Mouse (Mus musculus) lung, adult 18-20 months (tissue): Measurements from ENCODE around the gene Tspan15.

Experiments used
- DNase-seq, 2 experiments: peaks; one replicate each; pipeline ENCODE4 v3.0.0; 2022; ENCODE audit warnings: mixed read lengths in 2 of 2

Gene Tspan15

GRCm38 (mm10) chr10:62225839-62226238 is 5.2 kb downstream of the Tspan15 start:
- no peak for DNase-seq

- peak in 1 of 2 experiments; percentile 18 for DNase-seq
These were observed 6.8 kb downstream of the Tspan15 start for GRCm38 (mm10) chr10:62224231-62224630.

GRCm38 (mm10) chr10:62222777-62223176 is 8.3 kb downstream of the Tspan15 start:
- peak; percentile 83 to 87 for DNase-seq

- DNase-seq: peak in 1 of 2 experiments; percentile 39
These were observed 9.4 kb downstream of the Tspan15 start for GRCm38 (mm10) chr10:62221647-62222046.

DNA sequence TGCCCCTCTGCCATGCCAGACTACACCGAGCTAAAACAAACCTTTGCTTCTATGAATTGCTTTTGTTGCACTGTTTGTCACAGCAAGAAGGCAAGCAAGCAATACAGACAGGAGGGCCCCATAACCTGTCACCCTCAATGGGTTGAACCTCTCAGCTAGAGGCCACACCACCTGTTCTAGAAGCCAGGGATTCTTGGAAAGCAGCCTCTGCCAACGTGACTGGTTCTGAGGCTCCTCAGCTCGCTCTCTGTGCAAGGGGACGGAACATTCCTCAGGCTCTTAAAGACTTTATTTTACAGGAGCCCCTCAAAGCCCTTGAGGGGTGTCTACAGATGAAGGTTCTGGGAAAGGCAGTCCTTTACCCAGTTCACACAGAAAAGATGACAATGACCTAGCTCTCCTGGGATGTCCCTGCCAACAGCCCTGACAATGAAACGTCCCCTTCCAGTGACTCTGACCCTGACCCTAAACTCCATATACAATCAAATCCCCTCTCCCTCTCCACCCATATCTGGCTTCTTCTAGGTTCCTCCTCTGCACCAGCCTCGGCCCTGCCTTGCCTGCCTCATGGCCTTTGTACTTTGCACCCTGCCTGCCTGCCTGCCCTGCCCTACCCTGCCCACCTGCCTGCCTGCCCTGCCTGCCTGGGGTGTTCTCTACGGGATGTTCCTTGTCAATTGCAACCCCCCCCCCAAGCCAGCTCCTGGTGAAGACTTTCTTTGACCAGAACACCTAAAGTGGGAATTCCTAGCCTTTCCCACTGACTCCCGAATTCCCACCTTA is 10.1 kb downstream of the Tspan15 start:
- DNase-seq: peak; percentile 50 to 58

- peak; percentile 39 to 66 for DNase-seq
These were observed 12.3 kb downstream of the Tspan15 start for GRCm38 (mm10) chr10:62218789-62219172.

DNA sequence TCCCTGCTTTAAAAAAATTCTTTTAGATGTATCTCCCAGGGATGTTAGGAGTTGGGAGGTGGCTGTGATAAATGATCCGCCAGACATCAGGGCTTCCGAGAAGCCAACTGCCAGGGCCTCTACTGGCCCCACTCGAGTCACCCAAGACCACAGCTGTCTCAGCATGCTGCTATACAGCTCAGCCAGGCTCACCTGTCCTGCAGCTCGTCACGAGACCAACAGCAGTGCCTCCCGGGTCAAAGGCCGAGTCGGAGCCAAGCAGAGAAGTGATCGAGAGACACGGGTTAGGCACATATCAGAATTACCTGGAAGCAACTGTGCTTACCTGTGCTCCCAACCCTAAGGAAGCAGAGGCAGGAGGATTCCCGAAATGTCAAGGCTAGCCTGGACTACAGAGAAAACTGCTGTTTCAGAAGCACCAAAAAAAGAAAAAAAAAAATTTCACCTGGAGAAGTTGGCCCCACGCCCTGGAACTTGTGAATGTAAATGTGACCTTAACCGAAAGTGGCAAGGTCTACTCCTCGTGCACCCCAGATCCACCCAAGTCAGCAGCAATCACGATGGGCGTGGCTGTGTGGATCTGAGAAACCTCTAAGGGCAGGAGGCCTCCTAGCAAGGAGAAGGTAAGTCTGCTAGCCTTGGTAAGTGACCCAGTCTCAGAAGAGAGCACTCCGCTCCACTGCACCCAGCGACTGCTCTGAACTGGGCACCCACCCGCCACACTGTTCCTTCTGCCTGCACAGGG is 12.8 kb downstream of the Tspan15 start:
- peak in 1 of 2 experiments; percentile 17 for DNase-seq

- peak; percentile 32 to 55 for DNase-seq
These were observed 13.9 kb downstream of the Tspan15 start for GRCm38 (mm10) chr10:62217196-62217595.

GRCm38 (mm10) chr10:62216595-62216994 is 14.5 kb downstream of the Tspan15 start:
- DNase-seq: peak in 1 of 2 experiments; percentile 21

DNA sequence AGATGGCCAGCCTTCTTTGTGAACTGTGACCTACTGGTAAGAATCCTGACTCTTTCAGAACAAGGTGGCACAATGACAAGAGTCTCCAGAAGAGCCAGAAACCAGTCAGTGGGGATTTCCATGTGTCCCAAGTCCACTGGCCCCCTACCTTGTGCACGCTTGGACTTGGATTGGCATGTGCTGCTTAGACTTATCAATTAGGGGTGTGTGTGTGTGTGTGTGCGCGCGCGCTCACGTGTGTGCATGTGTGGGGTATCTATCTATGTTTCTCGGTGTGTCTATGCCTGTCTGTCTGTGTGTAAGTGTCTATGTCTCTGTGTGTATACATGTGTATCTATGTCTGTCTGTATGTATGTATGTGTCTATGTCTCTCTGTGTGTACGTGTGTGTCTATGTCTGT is 15.4 kb downstream of the Tspan15 start:
- DNase-seq: no peak

DNA sequence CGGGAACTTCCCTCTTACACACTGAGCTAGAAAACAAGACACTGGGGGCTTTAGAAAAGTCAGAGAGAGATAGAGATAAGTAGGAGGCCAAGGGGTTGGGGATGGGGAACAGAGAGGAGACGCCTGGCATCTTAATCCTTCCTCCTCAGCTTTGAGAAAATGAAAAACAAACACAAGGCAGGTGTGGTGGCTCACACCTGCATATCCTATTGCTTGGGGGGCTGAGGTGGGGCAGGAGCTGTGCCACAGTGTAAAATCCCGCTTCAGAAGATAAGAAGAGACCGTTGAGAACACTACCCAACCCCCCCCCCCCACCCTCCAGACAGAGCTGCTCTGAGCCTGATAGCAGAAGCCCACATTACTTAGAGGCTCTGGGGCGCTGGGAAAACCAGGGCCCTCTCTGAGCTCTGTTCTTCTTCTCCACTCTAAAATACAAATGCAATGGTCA is 15.9 kb downstream of the Tspan15 start:
- no peak for DNase-seq

DNA sequence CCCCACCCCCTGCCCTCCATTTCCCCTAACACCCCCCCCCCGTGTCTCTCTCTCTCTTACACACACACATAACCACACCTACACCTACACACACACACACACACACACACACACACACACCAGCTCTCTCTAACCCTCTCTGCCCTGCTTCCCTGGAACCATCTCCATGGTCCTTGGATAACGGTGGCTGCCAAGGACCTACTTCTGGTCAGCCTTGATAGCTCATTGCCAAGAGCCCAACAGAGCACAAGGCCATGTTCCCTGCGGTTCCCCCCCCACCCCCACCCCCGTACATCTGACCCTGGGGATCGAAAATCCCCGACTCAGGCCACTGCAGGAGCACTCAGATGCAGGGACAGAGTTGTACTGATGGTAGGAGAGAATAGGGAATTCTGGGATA is 19.7 kb downstream of the Tspan15 start:
- DNase-seq: no peak

GRCm38 (mm10) chr10:62208241-62208896 is 22.7 kb downstream of the Tspan15 start:
- DNase-seq: peak; percentile 37 to 56

DNA sequence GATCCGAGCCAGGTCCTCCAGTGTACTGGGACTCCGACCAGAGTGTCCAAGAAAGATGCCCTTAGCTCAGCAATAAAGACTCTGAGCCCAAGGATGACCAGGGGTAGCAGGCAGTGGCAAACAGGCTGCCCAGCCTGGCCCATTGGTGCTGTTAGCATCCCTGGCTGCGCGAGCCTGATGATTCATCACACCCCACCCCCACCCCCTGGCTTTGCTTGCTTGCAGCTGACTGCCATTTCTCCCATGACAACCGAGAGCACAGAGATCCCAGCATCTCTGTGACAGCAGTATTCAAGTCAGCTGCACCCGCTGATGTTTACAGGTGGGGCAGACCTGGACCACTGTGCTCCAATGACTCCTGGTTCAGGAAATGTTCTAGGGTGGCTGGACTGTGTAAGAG is 28.5 kb downstream of the Tspan15 start:
- DNase-seq: no peak

- DNase-seq: no peak
These were observed 32.2 kb downstream of the Tspan15 start for GRCm38 (mm10) chr10:62198891-62199290.

DNA sequence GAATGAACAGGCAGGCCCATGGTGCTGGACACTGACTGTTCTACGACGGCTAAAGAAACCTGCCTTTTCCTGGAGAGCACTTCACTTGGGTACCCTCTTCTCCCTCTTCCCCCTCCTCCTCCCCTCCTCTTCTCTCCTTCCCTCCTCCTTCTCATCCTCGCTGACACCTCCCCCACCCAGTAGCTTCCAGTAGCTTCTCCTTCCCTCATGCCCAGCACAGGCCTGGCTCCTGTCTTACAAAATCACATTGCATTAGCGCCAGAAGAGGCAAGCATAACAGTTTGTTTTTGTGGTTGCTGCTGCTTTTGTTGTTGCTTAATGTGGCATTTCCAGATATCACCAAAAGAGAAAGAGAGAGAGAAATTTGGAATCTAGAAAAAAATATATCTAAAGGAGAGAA is 33.6 kb downstream of the Tspan15 start:
- DNase-seq: no peak

- DNase-seq: no peak
These were observed 35.7 kb downstream of the Tspan15 start for GRCm38 (mm10) chr10:62195376-62195775.

- no peak for DNase-seq
These were observed 36.1 kb downstream of the Tspan15 start for GRCm38 (mm10) chr10:62194946-62195345.

DNA sequence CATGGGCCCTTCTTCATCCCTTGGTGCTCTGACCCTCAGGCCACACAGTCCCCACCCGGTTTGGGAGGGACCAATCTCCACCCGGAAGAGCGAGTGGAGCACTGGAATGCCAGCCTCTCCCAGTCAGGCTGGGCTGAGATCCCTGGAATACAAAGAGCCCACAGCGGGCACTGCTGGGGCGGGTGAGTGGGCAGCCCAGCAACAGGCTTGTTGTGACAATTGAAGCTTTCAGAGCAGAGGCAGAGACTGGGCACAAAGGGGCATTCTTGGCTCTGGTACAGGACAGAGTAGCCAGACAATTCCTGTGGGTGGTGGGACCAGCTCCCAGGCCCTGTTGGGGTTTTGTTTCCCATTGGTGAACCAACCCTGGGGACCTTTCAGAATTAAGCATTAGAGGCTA is 36.6 kb downstream of the Tspan15 start:
- peak in 1 of 2 experiments; percentile 42 for DNase-seq

DNA sequence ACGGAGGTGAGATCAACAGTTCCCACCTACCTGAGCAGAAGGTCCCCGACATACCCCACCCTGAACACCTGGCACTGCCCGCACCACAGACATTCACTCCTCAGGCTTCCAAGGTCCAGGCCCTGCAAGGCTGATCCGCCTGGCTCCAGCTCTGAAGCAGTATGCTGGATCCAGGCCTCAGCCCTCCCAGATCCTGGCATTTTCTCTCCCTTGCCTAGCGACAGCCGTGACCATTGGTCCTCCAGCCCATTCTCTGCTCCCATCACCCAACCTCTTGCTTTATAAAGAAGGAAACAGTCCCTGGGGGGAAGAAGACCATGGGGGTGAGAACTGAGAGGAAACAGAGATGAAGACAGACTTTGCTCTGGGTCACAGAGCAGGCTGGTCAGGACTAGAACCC is 37.0 kb downstream of the Tspan15 start:
- DNase-seq: no peak

DNA sequence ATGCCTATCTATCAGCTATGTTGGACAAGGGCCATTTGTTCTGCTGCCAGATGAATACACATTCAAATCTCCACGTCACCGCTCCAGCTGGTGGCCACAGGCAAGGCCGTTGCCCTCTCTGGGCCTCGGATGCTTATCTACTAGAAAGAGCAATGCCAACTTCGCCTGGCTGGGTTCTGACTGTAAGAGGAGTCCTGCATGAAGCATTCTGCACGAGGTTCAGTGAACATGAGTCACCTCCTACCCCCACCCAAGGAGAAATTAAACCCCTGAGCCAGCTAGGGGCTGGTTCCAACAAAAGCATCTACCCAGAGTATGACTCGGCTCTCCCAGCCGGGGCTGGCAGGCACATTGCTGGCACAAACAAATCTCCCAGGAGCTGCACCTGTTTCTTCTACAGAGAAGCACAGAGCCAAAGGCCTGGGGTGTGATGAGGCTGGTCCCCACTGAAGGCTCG is 38.3 kb downstream of the Tspan15 start:
- peak; percentile 41 to 48 for DNase-seq

GRCm38 (mm10) chr10:62190821-62191220 is 40.2 kb downstream of the Tspan15 start:
- no peak for DNase-seq

DNA sequence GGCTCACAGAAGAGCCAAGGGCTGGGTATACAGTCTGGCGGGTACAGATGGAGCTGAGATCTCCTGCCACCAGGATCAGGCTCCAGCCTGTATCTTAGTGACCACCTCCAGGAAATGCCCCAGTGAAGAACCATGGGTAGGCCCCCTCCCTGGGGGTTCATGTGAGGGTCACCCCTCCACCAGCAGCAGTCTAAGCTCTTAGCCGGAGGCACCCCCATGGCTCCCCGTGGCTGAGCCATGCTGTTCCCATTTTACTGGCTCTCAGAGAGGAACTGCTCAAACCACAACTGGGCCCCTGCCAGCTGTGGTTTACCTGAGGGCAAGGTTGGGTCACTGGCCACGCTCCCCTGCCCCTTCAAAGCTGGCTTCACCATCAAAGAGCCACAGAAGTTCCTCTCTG is 41.1 kb downstream of the Tspan15 start:
- DNase-seq: peak; percentile 72 to 83
